Mouse (Mus musculus) spleen, adult 2 months (tissue): ENCODE measurements at regions not wholly inside any gene's neighbourhood (a gene's known extent, or its start where the extent isn't known, plus 50 kb on each side); places are given as distances from the start of the nearest gene placed in this dataset.

ENCODE experiments used
- CTCF ChIP-seq: fragments of 200-500 bp; IDR thresholded peaks from 2 replicates; pipeline ENCODE4 v1.5.1; 2011; ENCODE audit warnings: mild to moderate bottlenecking, inconsistent platforms; ENCODE audit not compliant: insufficient read depth, insufficient read length, insufficient replicate concordance; ENCODE audit errors: extremely low read depth
- POLR2A ChIP-seq: fragments of 200-500 bp; IDR thresholded peaks from 2 replicates; pipeline ENCODE4 v1.6.1; 2011; ENCODE audit warnings: low read depth, low read length, inconsistent platforms

- no peak for TF ChIP-seq CTCF
- no peak for TF ChIP-seq POLR2A
Measured at GRCm38 (mm10) chr4:105961686-105962360, 172.2 kb downstream of the Gm12728 start.
